ENCODE assay signal across 10 mouse cellular contexts in the genomic region with DNA sequence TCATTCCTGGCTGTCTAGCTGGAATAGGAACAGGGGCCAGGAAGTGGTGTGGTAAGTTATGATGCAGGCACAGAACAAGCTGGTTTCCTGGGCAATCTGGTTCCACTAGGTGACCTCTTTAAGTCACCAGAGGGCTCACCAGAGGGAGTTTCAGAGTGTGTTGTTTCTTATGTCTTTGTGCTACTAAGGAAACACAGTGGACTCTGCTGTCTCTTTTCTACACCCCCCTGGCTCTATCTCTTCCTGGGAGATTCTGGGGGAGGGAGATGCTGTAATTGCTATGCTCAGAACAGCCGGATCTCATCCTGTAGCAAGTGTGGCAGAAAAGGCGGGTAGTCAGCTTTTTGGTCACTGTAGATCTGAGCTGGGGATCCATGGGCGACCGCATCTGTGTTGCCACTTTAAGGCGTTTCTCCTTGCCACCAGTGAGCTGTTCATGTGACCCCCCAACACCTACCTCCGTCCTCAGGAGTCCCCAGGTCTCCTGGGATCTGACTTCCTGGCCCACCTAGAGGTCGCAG. TPM values are rescaled to one million over a fixed set of nuclear protein-coding genes. Genes with fewer than 3 reads are reported as not detected.
A peak's percentile ranks its signal among the peaks of the same experiment; 100 is the strongest.
DNase-seq lines count a peak whose midpoint lies in the region; ATAC-seq and TF ChIP-seq lines count a peak whose summit lies in the region.
"Had no signal": no experiment of that assay in that cellular context is flagged by ENCODE, and none has a peak within 500 bp of the region (broad histone marks: within the 10 kb centered on the region; RNA-seq: fewer than 3 reads in every experiment).

No protein-coding gene starts in this region.

- peak; percentile 48 for DNase-seq in kidney, postnatal 10 days
- no peak for DNase-seq in kidney, adult 11 months
- no peak for DNase-seq in Patski (ENCODE audit: low read depth, low spot score)
- DNase-seq in fibroblast of lung, adult 2 months (ENCODE audit: low read depth) = peak; percentile 81
- DNase-seq in liver, postnatal 0 days = no peak
- DNase-seq in cerebellum, adult 8-10 months = no peak
- no peak for DNase-seq in frontal cortex, postnatal 10 days (ENCODE audit: low spot score in 2 of 2)
- DNase-seq: cerebellum, adult 9-10 months; right cerebral cortex, postnatal 14 days had no signal

- H3K4me1 ChIP-seq in liver, postnatal 0 days (ENCODE audit: insufficient read depth) = no peaks in the 10 kb centered on the region

- no peak overlapping the region for H3K9ac ChIP-seq in liver, postnatal 0 days (replicated peaks)

- in situ Hi-C loops in Patski (cut with MboI; ENCODE audit: low pct_unique_long_range_greater_than_20kb) = no loop called here

- no peaks in the 10 kb centered on the region for H3K9me3 ChIP-seq in liver, postnatal 0 days (ENCODE audit: low read length)
- H3K9me3 ChIP-seq: megakaryocyte, embryonic 14.5 days had no signal

- 64% methylated on average over 7 of the region's 7 CpGs for WGBS in liver, postnatal 0 days (ENCODE audit: insufficient replicate concordance)

- POLR2A ChIA-PET in Patski (lab: Charles Lee) = no interaction called here

- H3K27me3 ChIP-seq in Patski = no peaks in the 10 kb centered on the region
- no peaks in the 10 kb centered on the region for H3K27me3 ChIP-seq in liver, postnatal 0 days (ENCODE audit: insufficient read depth, low read length)

- CTCF ChIA-PET in Patski (lab: Charles Lee) = interaction anchor here (0.9 to 2.3 kb wide), 4 partner anchors 11 to 34 kb away, joined by 3 to 4 read pairs (median 3); no protein-coding TSS in a partner anchor

- 0 out of 2 replicates have a peak overlapping the region, but pooled peaks have one; percentile 19 for H3K27ac ChIP-seq in liver, postnatal 0 days (ENCODE audit: low read depth)

- ATAC-seq in Patski = peak; percentile 20
- no peak for ATAC-seq in liver, postnatal 0 days

- H3K36me3 ChIP-seq in liver, postnatal 0 days (replicated peaks; ENCODE audit: insufficient read depth, low read length) = no peaks in the 10 kb centered on the region

- TF ChIP-seq EP300 in liver, postnatal 0 days (IDR thresholded peaks at IDR 0.05; ENCODE audit: low read depth) = no peak

- no peak overlapping the region for H3K4me2 ChIP-seq in liver, postnatal 0 days (ENCODE audit: low read depth, low read length)

- TF ChIP-seq CTCF in Patski (IDR thresholded peaks at IDR 0.05) = no peak
- TF ChIP-seq CTCF in liver, postnatal 0 days (IDR thresholded peaks at IDR 0.05; ENCODE audit: low read depth) = no peak

- no peak overlapping the region for H3K4me3 ChIP-seq in liver, postnatal 0 days (ENCODE audit: low read depth, low read length)

RNA-seq across cellular contexts. Expression of a gene that starts 9.6 kb away (rescaled TPM):
- polyA plus RNA-seq in Patski (2021) = 15.5 TPM
- polyA plus RNA-seq in liver, postnatal 0 days (2015; fragmentation: Nextera tagmentation; extraction: Ambion mirVana) = 31.5 and 33.6 TPM in 2 replicates

RNA-seq across cellular contexts. Expression of a gene that starts 28.4 kb away (rescaled TPM):
- 0.22 TPM for polyA plus RNA-seq in Patski (2021)
- polyA plus RNA-seq in liver, postnatal 0 days (2015; fragmentation: Nextera tagmentation; extraction: Ambion mirVana) = 3.6 and 72.5 TPM in 2 replicates

RNA-seq across cellular contexts. Expression of a gene that starts 28.6 kb away (rescaled TPM):
- 1.5 TPM for polyA plus RNA-seq in Patski (2021)
- polyA plus RNA-seq in liver, postnatal 0 days (2015; fragmentation: Nextera tagmentation; extraction: Ambion mirVana) = 6.9 and 72.7 TPM in 2 replicates

RNA-seq across cellular contexts. Expression of a gene that starts 35.6 kb away (rescaled TPM):
- 11.5 TPM for polyA plus RNA-seq in Patski (2021)
- polyA plus RNA-seq in liver, postnatal 0 days (2015; fragmentation: Nextera tagmentation; extraction: Ambion mirVana) = not detected in 2 replicates

Comparison
In these comparisons a context has a peak if more than half of its experiments do, and no peak if none do; other contexts are left out.
1. DNase-seq: peak in kidney, postnatal 10 days (single experiment) and fibroblast of lung, adult 2 months (single experiment); none in kidney, adult 11 months (single experiment), Patski (single experiment), liver, postnatal 0 days (single experiment), cerebellum, adult 8-10 months (single experiment) and frontal cortex, postnatal 10 days (0 of 2).